Comparison of ENCODE assay signal across 8 mouse cellular contexts in genomic region chr8:8658426-8659224, GRCm38 (mm10). TPM values are rescaled to one million over a fixed set of nuclear protein-coding genes. Genes with fewer than 3 reads are reported as not detected.
DNase-seq lines count a peak whose midpoint lies in the region; ATAC-seq and TF ChIP-seq lines count a peak whose summit lies in the region.

No protein-coding gene starts in this region.

- no peaks in the 10 kb centered on the region for H3K27me3 ChIP-seq in embryonic facial prominence, embryonic 12.5 days
- no peaks in the 10 kb centered on the region for H3K27me3 ChIP-seq in heart, adult 2 months (ENCODE audit: control insufficient read depth, insufficient read depth, low read length)
- no peaks in the 10 kb centered on the region for H3K27me3 ChIP-seq in kidney, adult 2 months (replicated peaks; ENCODE audit: control insufficient read depth, insufficient read depth, low read length)
- H3K27me3 ChIP-seq in limb, embryonic 13.5 days = no peaks in the 10 kb centered on the region
- H3K27me3 ChIP-seq in midbrain, embryonic 14.5 days (ENCODE audit: control insufficient read depth, insufficient read depth, low read length) = peaks cover 3% of the 10 kb centered on the region; the same call in 1 of the 2 replicates

- H3K9me3 ChIP-seq in embryonic facial prominence, embryonic 12.5 days = no peaks in the 10 kb centered on the region
- H3K9me3 ChIP-seq in limb, embryonic 13.5 days = no peaks in the 10 kb centered on the region
- H3K9me3 ChIP-seq in midbrain, embryonic 14.5 days (ENCODE audit: control insufficient read depth, low read length) = no peaks in the 10 kb centered on the region

- H3K36me3 ChIP-seq in embryonic facial prominence, embryonic 12.5 days = no peaks in the 10 kb centered on the region
- H3K36me3 ChIP-seq in heart, adult 2 months (ENCODE audit: control insufficient read depth, insufficient read depth, low read length) = peaks cover 6% of the 10 kb centered on the region; the same call in 1 of the 2 replicates
- no peaks in the 10 kb centered on the region for H3K36me3 ChIP-seq in kidney, adult 2 months (ENCODE audit: control insufficient read depth, insufficient read depth, low read length)
- H3K36me3 ChIP-seq in limb, embryonic 13.5 days = no peaks in the 10 kb centered on the region; the same call in 1 of the 2 replicates
- H3K36me3 ChIP-seq in midbrain, embryonic 14.5 days (ENCODE audit: control insufficient read depth, insufficient read depth, low read length) = no peaks in the 10 kb centered on the region

- peak overlapping the region; percentile 46 for H3K27ac ChIP-seq in embryonic facial prominence, embryonic 12.5 days
- peak overlapping the region; percentile 87 for H3K27ac ChIP-seq in heart, adult 2 months
- 0 out of 2 replicates have a peak overlapping the region, but pooled peaks have one; percentile 5 for H3K27ac ChIP-seq in kidney, adult 2 months (ENCODE audit: insufficient read depth, low read depth, low read length)
- H3K27ac ChIP-seq in limb, embryonic 13.5 days = peak overlapping the region; percentile 76
- peak overlapping the region; percentile 0 for H3K27ac ChIP-seq in midbrain, embryonic 14.5 days (replicated peaks; ENCODE audit: low read depth, low read length)

- intact Hi-C loops in heart, adult 2 months (cut with DNase I) = loop anchor here (5.0 kb wide), 4 partner anchors 56 to 431 kb away; no protein-coding TSS in a partner anchor

- peak overlapping the region; percentile 93 for H3K4me3 ChIP-seq in embryonic facial prominence, embryonic 12.5 days
- H3K4me3 ChIP-seq in heart, adult 2 months = peak overlapping the region; percentile 88
- peak overlapping the region; percentile 88 for H3K4me3 ChIP-seq in kidney, adult 2 months (ENCODE audit: insufficient read depth, low read depth, low read length)
- H3K4me3 ChIP-seq in limb, embryonic 13.5 days = peak overlapping the region; percentile 96
- peak overlapping the region; percentile 89 for H3K4me3 ChIP-seq in midbrain, embryonic 14.5 days (replicated peaks; ENCODE audit: low read depth, low read length)

- H3K4me2 ChIP-seq in embryonic facial prominence, embryonic 12.5 days (replicated peaks) = peak overlapping the region; percentile 83
- H3K4me2 ChIP-seq in limb, embryonic 13.5 days (replicated peaks) = peak overlapping the region; percentile 89
- H3K4me2 ChIP-seq in midbrain, embryonic 14.5 days (ENCODE audit: low read length) = peak overlapping the region; percentile 91

- TF ChIP-seq CTCF in heart, adult 2 months (IDR thresholded peaks at IDR 0.05) = peak; percentile 82
- TF ChIP-seq CTCF in kidney, adult 2 months (conservative IDR thresholded peaks at IDR 0.05; ENCODE audit: insufficient read depth, insufficient read length, low read depth, low read length) = peak; percentile 74

- no peak for ATAC-seq in embryonic facial prominence, embryonic 12.5 days (ENCODE audit: insufficient number of reproducible peaks, insufficient read depth, low FRiP score, low TSS enrichment)
- peak; percentile 37; the same call in 1 of the 2 replicates for ATAC-seq in limb, embryonic 13.5 days (ENCODE audit: low FRiP score, low read depth)
- ATAC-seq in midbrain, embryonic 14.5 days (ENCODE audit: low FRiP score, low TSS enrichment) = peak; percentile 47
- no peak for ATAC-seq in erythroid progenitor cell, adult 5-6 weeks (replicated peaks; ENCODE audit: low FRiP score, poor library complexity, severe bottlenecking)

- under 1% methylated on average over 19 of the region's 19 CpGs for WGBS in embryonic facial prominence, embryonic 12.5 days
- 16% methylated on average over 19 of the region's 19 CpGs for WGBS in heart, adult 2 months
- WGBS in kidney, adult 2 months = 18% methylated on average over 19 of the region's 19 CpGs
- 4% methylated on average over 19 of the region's 19 CpGs for WGBS in limb, embryonic 13.5 days
- 1% methylated on average over 19 of the region's 19 CpGs for WGBS in midbrain, embryonic 14.5 days

- H3K4me1 ChIP-seq in embryonic facial prominence, embryonic 12.5 days = peaks cover 27% of the 10 kb centered on the region
- H3K4me1 ChIP-seq in heart, adult 2 months (ENCODE audit: control insufficient read depth, insufficient read depth, low read length) = peaks cover 2% of the 10 kb centered on the region; the same call in 1 of the 2 replicates
- peaks cover 5% of the 10 kb centered on the region; the same call in 1 of the 2 replicates for H3K4me1 ChIP-seq in kidney, adult 2 months (ENCODE audit: control insufficient read depth, insufficient read depth, low read length)
- H3K4me1 ChIP-seq in limb, embryonic 13.5 days = peaks cover 48% of the 10 kb centered on the region
- peaks cover 39% of the 10 kb centered on the region for H3K4me1 ChIP-seq in midbrain, embryonic 14.5 days (ENCODE audit: control insufficient read depth, insufficient read depth, low read length)

- no peak for TF ChIP-seq POLR2A in heart, adult 2 months (IDR thresholded peaks at IDR 0.05; ENCODE audit: insufficient read depth, low read depth, low read length)
- TF ChIP-seq POLR2A in kidney, adult 2 months (IDR thresholded peaks at IDR 0.05; ENCODE audit: low read depth, low read length) = no peak

- 0 out of 2 replicates have a peak, but pooled peaks cover 2% of the 10 kb centered on the region for H3K79me2 ChIP-seq in heart, adult 2 months (replicated peaks; ENCODE audit: control insufficient read depth, insufficient read depth, low read length)

- peak; percentile 52 to 62 for DNase-seq in adrenal gland, postnatal 4 days (ENCODE audit: low spot score in 2 of 2)
- peak; percentile 84 to 86 for DNase-seq in heart, adult 2 months
- DNase-seq in kidney, adult 2 months = peak; percentile 86
- DNase-seq in midbrain, embryonic 14.5 days = peak; percentile 93
- peak; percentile 10 to 27 for DNase-seq in spleen, postnatal 14 days (ENCODE audit: low spot score in 2 of 2)

- TF ChIP-seq EP300 in heart, adult 2 months (IDR thresholded peaks at IDR 0.05; ENCODE audit: insufficient read depth, low read depth, low read length) = peak; percentile 61; the same call in 1 of the 2 replicates

- H3K9ac ChIP-seq in embryonic facial prominence, embryonic 12.5 days = peak overlapping the region; percentile 97
- peak overlapping the region; percentile 50 for H3K9ac ChIP-seq in heart, adult 2 months (ENCODE audit: low read depth, low read length)
- peak overlapping the region; percentile 96 for H3K9ac ChIP-seq in limb, embryonic 13.5 days
- peak overlapping the region; percentile 85 for H3K9ac ChIP-seq in midbrain, embryonic 14.5 days (replicated peaks; ENCODE audit: low read length)

RNA-seq across cellular contexts. Expression of gene Efnb2, which starts 2.4 kb away (rescaled TPM):
- 10 to 100 TPM; 34.2 to 41.3 TPM for total RNA-seq in adrenal gland, postnatal 4 days (2021)
- polyA plus RNA-seq in embryonic facial prominence, embryonic 12.5 days (2016; fragmentation: Nextera tagmentation; extraction: Ambion mirVana) = 49.4 and 51.6 TPM in 2 replicates
- total RNA-seq in heart, adult 2 months (2021) = 10 to 100 TPM; 16.8 to 24.1 TPM
- polyA plus RNA-seq in heart, adult 2 months (2012; rRNA removed) = 22.2 and 27.8 TPM in 2 replicates
- polyA plus RNA-seq in kidney, adult 2 months (2012; rRNA removed) = 31.8 and 44.8 TPM in 2 replicates
- 32.6 and 33.3 TPM in 2 replicates for polyA plus RNA-seq in limb, embryonic 13.5 days (2015; fragmentation: Nextera tagmentation; extraction: Ambion mirVana)
- 14.0 and 17.1 TPM in 2 replicates for polyA plus RNA-seq in midbrain, embryonic 14.5 days (2014; fragmentation: Nextera tagmentation; extraction: Ambion mirVana)
- total RNA-seq in erythroid progenitor cell, adult 5-6 weeks (2015; ENCODE audit: low replicate concordance) = not detected in 2 replicates
- total RNA-seq in erythroid progenitor cell, adult 5-6 weeks (2017; ENCODE audit: low replicate concordance) = 3.2 TPM in 1 of 2 replicates, not detected in the other

RNA-seq across cellular contexts. Expression of gene Arglu1, which starts 31.7 kb away (rescaled TPM):
- 100 to 1,000 TPM; 124 to 137 TPM for total RNA-seq in adrenal gland, postnatal 4 days (2021)
- 209 and 217 TPM in 2 replicates for polyA plus RNA-seq in embryonic facial prominence, embryonic 12.5 days (2016; fragmentation: Nextera tagmentation; extraction: Ambion mirVana)
- total RNA-seq in heart, adult 2 months (2021) = 10 to 100 TPM; 26.3 to 28.8 TPM
- 24.0 and 40.7 TPM in 2 replicates for polyA plus RNA-seq in heart, adult 2 months (2012; rRNA removed)
- 16.0 and 20.5 TPM in 2 replicates for polyA plus RNA-seq in kidney, adult 2 months (2012; rRNA removed)
- 188 and 200 TPM in 2 replicates for polyA plus RNA-seq in limb, embryonic 13.5 days (2015; fragmentation: Nextera tagmentation; extraction: Ambion mirVana)
- polyA plus RNA-seq in midbrain, embryonic 14.5 days (2014; fragmentation: Nextera tagmentation; extraction: Ambion mirVana) = 179 and 201 TPM in 2 replicates
- 60.4 and 61.3 TPM in 2 replicates for total RNA-seq in erythroid progenitor cell, adult 5-6 weeks (2015; ENCODE audit: low replicate concordance)
- total RNA-seq in erythroid progenitor cell, adult 5-6 weeks (2017; ENCODE audit: low replicate concordance) = 81.1 and 100 TPM in 2 replicates

Comparison
In these comparisons a context has a peak if more than half of its experiments do, and no peak if none do; other contexts are left out.
1. DNase-seq: peak in every context shown above with its lines; median percentile 93 in midbrain, embryonic 14.5 days; 86 in kidney, adult 2 months; 85 in heart, adult 2 months; 57 in adrenal gland, postnatal 4 days; 18 in spleen, postnatal 14 days.
2. ATAC-seq: peak in limb, embryonic 13.5 days (single experiment) and midbrain, embryonic 14.5 days (single experiment); none in embryonic facial prominence, embryonic 12.5 days (single experiment) and erythroid progenitor cell, adult 5-6 weeks (single experiment).
3. H3K27ac ChIP-seq: peak in every context shown above with its lines; median percentile 87 in heart, adult 2 months; 76 in limb, embryonic 13.5 days; 46 in embryonic facial prominence, embryonic 12.5 days; 5 in kidney, adult 2 months; 0 in midbrain, embryonic 14.5 days.
4. Peak in every context shown above with its lines, with median percentiles within 50 percentile points of each other: H3K4me2 ChIP-seq, H3K4me3 ChIP-seq and H3K9ac ChIP-seq.